Mouse (Mus musculus): ENCODE measurements around the gene Chn2. TPM values are rescaled to one million over a fixed set of nuclear protein-coding genes. Genes with fewer than 3 reads are reported as not detected.

Chn2 gene
- polyA plus RNA-seq, 1 experiment from 2014 or later, result 5.5 TPM

- H3K27ac ChIP-seq (ENCODE audit: low read depth, low read length), result no peak overlapping the region
- no peak for ATAC-seq (replicated peaks; ENCODE audit: low FRiP score)
- no peak for DNase-seq (ENCODE audit: low spot score)
- 77% methylated on average over 7 of the region's 7 CpGs for WGBS
- no peak overlapping the region for H3K4me2 ChIP-seq
- H3K4me3 ChIP-seq (ENCODE audit: low read depth, low read length), result no peak overlapping the region
- H3K36me3 ChIP-seq (ENCODE audit: control insufficient read depth, insufficient read depth, low read length), result no peaks in the 10 kb centered on the region
- H3K27me3 ChIP-seq (replicated peaks; ENCODE audit: control insufficient read depth, insufficient read depth, low read length), result no peaks in the 10 kb centered on the region
- no peaks in the 10 kb centered on the region for H3K9me3 ChIP-seq (ENCODE audit: control insufficient read depth, low read length)
- no peak overlapping the region for H3K9ac ChIP-seq (ENCODE audit: low read depth, low read length)
- H3K4me1 ChIP-seq (replicated peaks; ENCODE audit: control insufficient read depth, insufficient read depth, low read length), result peaks cover 4% of the 10 kb centered on the region
These were observed 214.5 kb downstream of the Chn2 start for GRCm38 (mm10) chr6:54253881-54254280.

- Histone ChIP-seq H3K9ac (ENCODE audit: low read depth, low read length) (no peak overlapping the region), H3K4me1 (replicated peaks; ENCODE audit: control insufficient read depth, insufficient read depth, low read length) (peaks cover 4% of the 10 kb centered on the region), H3K36me3 (ENCODE audit: control insufficient read depth, insufficient read depth, low read length) (no peaks in the 10 kb centered on the region), H3K27ac (ENCODE audit: low read depth, low read length) (no peak overlapping the region), H3K4me3 (ENCODE audit: low read depth, low read length) (no peak overlapping the region), H3K27me3 (replicated peaks; ENCODE audit: control insufficient read depth, insufficient read depth, low read length) (no peaks in the 10 kb centered on the region), H3K9me3 (ENCODE audit: control insufficient read depth, low read length) (no peaks in the 10 kb centered on the region), H3K4me2 (no peak overlapping the region)
- no peak for DNase-seq (ENCODE audit: low spot score)
- 61% methylated on average over 6 of the region's 6 CpGs for WGBS
- no peak for ATAC-seq (replicated peaks; ENCODE audit: low FRiP score)
These were observed 215.4 kb downstream of the Chn2 start for GRCm38 (mm10) chr6:54254759-54255158.

GRCm38 (mm10) chr6:54255321-54255720 is 216.0 kb downstream of the Chn2 start:
- no peak for ATAC-seq (replicated peaks; ENCODE audit: low FRiP score)
- DNase-seq (ENCODE audit: low spot score), result no peak

GRCm38 (mm10) chr6:54256397-54256796 is 217.0 kb downstream of the Chn2 start:
- 82% methylated on average over 10 of the region's 10 CpGs for WGBS
- Histone ChIP-seq H3K4me1 (replicated peaks; ENCODE audit: control insufficient read depth, insufficient read depth, low read length) (peaks cover 4% of the 10 kb centered on the region), H3K36me3 (ENCODE audit: control insufficient read depth, insufficient read depth, low read length) (no peaks in the 10 kb centered on the region), H3K27ac (ENCODE audit: low read depth, low read length) (no peak overlapping the region), H3K4me3 (ENCODE audit: low read depth, low read length) (no peak overlapping the region), H3K4me2 (no peak overlapping the region), H3K9me3 (ENCODE audit: control insufficient read depth, low read length) (no peaks in the 10 kb centered on the region), H3K27me3 (replicated peaks; ENCODE audit: control insufficient read depth, insufficient read depth, low read length) (no peaks in the 10 kb centered on the region), H3K9ac (ENCODE audit: low read depth, low read length) (no peak overlapping the region)
- DNase-seq (ENCODE audit: low spot score) (no peak), ATAC-seq (replicated peaks; ENCODE audit: low FRiP score) (no peak)

More at GRCm38 (mm10) chr6:54255321-54255720, 216.0 kb downstream of the Chn2 start:
- Histone ChIP-seq H3K27ac (ENCODE audit: low read depth, low read length) (no peak overlapping the region), H3K4me3 (ENCODE audit: low read depth, low read length) (no peak overlapping the region), H3K4me2 (no peak overlapping the region), H3K27me3 (replicated peaks; ENCODE audit: control insufficient read depth, insufficient read depth, low read length) (no peaks in the 10 kb centered on the region), H3K9ac (ENCODE audit: low read depth, low read length) (no peak overlapping the region), H3K9me3 (ENCODE audit: control insufficient read depth, low read length) (no peaks in the 10 kb centered on the region), H3K36me3 (ENCODE audit: control insufficient read depth, insufficient read depth, low read length) (no peaks in the 10 kb centered on the region), H3K4me1 (replicated peaks; ENCODE audit: control insufficient read depth, insufficient read depth, low read length) (peaks cover 4% of the 10 kb centered on the region)
- WGBS, result 76% methylated on average over 11 of the region's 11 CpGs

GRCm38 (mm10) chr6:54257552-54257951 is 218.2 kb downstream of the Chn2 start:
- Histone ChIP-seq H3K27ac (ENCODE audit: low read depth, low read length) (no peak overlapping the region), H3K36me3 (ENCODE audit: control insufficient read depth, insufficient read depth, low read length) (no peaks in the 10 kb centered on the region), H3K9me3 (ENCODE audit: control insufficient read depth, low read length) (no peaks in the 10 kb centered on the region), H3K9ac (ENCODE audit: low read depth, low read length) (no peak overlapping the region), H3K4me2 (no peak overlapping the region), H3K4me3 (ENCODE audit: low read depth, low read length) (no peak overlapping the region), H3K4me1 (replicated peaks; ENCODE audit: control insufficient read depth, insufficient read depth, low read length) (peaks cover 4% of the 10 kb centered on the region), H3K27me3 (replicated peaks; ENCODE audit: control insufficient read depth, insufficient read depth, low read length) (no peaks in the 10 kb centered on the region)
- DNase-seq (ENCODE audit: low spot score) (no peak), ATAC-seq (replicated peaks; ENCODE audit: low FRiP score) (no peak)
- 67% methylated on average over 3 of the region's 3 CpGs for whole genome bisulfite sequencing

GRCm38 (mm10) chr6:54258462-54258861 is 219.1 kb downstream of the Chn2 start:
- H3K4me2 ChIP-seq, result no peak overlapping the region
- H3K27me3 ChIP-seq (replicated peaks; ENCODE audit: control insufficient read depth, insufficient read depth, low read length), result no peaks in the 10 kb centered on the region
- H3K4me1 ChIP-seq (replicated peaks; ENCODE audit: control insufficient read depth, insufficient read depth, low read length), result peaks cover 4% of the 10 kb centered on the region
- no peak for ATAC-seq (replicated peaks; ENCODE audit: low FRiP score)
- 73% methylated on average over 5 of the region's 5 CpGs for WGBS
- no peak overlapping the region for H3K4me3 ChIP-seq (ENCODE audit: low read depth, low read length)
- no peaks in the 10 kb centered on the region for H3K9me3 ChIP-seq (ENCODE audit: control insufficient read depth, low read length)
- H3K27ac ChIP-seq (ENCODE audit: low read depth, low read length), result no peak overlapping the region
- no peaks in the 10 kb centered on the region for H3K36me3 ChIP-seq (ENCODE audit: control insufficient read depth, insufficient read depth, low read length)
- DNase-seq (ENCODE audit: low spot score), result no peak
- no peak overlapping the region for H3K9ac ChIP-seq (ENCODE audit: low read depth, low read length)

GRCm38 (mm10) chr6:54262732-54263131 is 223.4 kb downstream of the Chn2 start:
- no peaks in the 10 kb centered on the region for H3K36me3 ChIP-seq (ENCODE audit: control insufficient read depth, insufficient read depth, low read length)
- no peak for DNase-seq (ENCODE audit: low spot score)
- no peak overlapping the region for H3K27ac ChIP-seq (ENCODE audit: low read depth, low read length)
- H3K9ac ChIP-seq (ENCODE audit: low read depth, low read length), result no peak overlapping the region
- H3K4me3 ChIP-seq (ENCODE audit: low read depth, low read length), result no peak overlapping the region
- WGBS, result 74% methylated on average over 2 of the region's 2 CpGs
- no peak for ATAC-seq (replicated peaks; ENCODE audit: low FRiP score)
- no peaks in the 10 kb centered on the region for H3K27me3 ChIP-seq (replicated peaks; ENCODE audit: control insufficient read depth, insufficient read depth, low read length)
- no peaks in the 10 kb centered on the region for H3K4me1 ChIP-seq (replicated peaks; ENCODE audit: control insufficient read depth, insufficient read depth, low read length)
- no peak overlapping the region for H3K4me2 ChIP-seq
- no peaks in the 10 kb centered on the region for H3K9me3 ChIP-seq (ENCODE audit: control insufficient read depth, low read length)

- Histone ChIP-seq H3K4me1 (replicated peaks; ENCODE audit: control insufficient read depth, insufficient read depth, low read length) (no peaks in the 10 kb centered on the region), H3K4me2 (no peak overlapping the region), H3K36me3 (ENCODE audit: control insufficient read depth, insufficient read depth, low read length) (no peaks in the 10 kb centered on the region), H3K27me3 (replicated peaks; ENCODE audit: control insufficient read depth, insufficient read depth, low read length) (no peaks in the 10 kb centered on the region), H3K9me3 (ENCODE audit: control insufficient read depth, low read length) (no peaks in the 10 kb centered on the region), H3K9ac (ENCODE audit: low read depth, low read length) (no peak overlapping the region), H3K27ac (ENCODE audit: low read depth, low read length) (no peak overlapping the region), H3K4me3 (ENCODE audit: low read depth, low read length) (no peak overlapping the region)
- no peak for ATAC-seq (replicated peaks; ENCODE audit: low FRiP score)
- DNase-seq (ENCODE audit: low spot score), result no peak
- 98% methylated on average over 2 of the region's 2 CpGs for WGBS
These were observed 224.5 kb downstream of the Chn2 start for GRCm38 (mm10) chr6:54263890-54264289.

- Histone ChIP-seq H3K4me1 (replicated peaks; ENCODE audit: control insufficient read depth, insufficient read depth, low read length) (no peaks in the 10 kb centered on the region), H3K4me3 (ENCODE audit: low read depth, low read length) (no peak overlapping the region), H3K9ac (ENCODE audit: low read depth, low read length) (no peak overlapping the region), H3K27me3 (replicated peaks; ENCODE audit: control insufficient read depth, insufficient read depth, low read length) (no peaks in the 10 kb centered on the region), H3K36me3 (ENCODE audit: control insufficient read depth, insufficient read depth, low read length) (no peaks in the 10 kb centered on the region), H3K9me3 (ENCODE audit: control insufficient read depth, low read length) (no peaks in the 10 kb centered on the region), H3K4me2 (no peak overlapping the region), H3K27ac (ENCODE audit: low read depth, low read length) (no peak overlapping the region)
- no peak for ATAC-seq (replicated peaks; ENCODE audit: low FRiP score)
- DNase-seq (ENCODE audit: low spot score), result no peak
- 80% methylated on average over 7 of the region's 7 CpGs for WGBS
These were observed 225.2 kb downstream of the Chn2 start for GRCm38 (mm10) chr6:54264537-54264936.

Measured in liver, embryonic 11.5 days (tissue).